Mouse (Mus musculus): Measurements from ENCODE around the gene 2410131K14Rik.

2410131K14Rik gene

GRCm38 (mm10) chr5:118277741-118278495, 32.9 kb downstream of the 2410131K14Rik start:
- TF ChIP-seq POU5F1 (IDR thresholded peaks at IDR 0.05; ENCODE audit: borderline replicate concordance, low read length) (no peak), CTCF (conservative IDR thresholded peaks at IDR 0.05; ENCODE audit: low read length) (peak; percentile 73)
- Histone ChIP-seq H3K36me3 (ENCODE audit: insufficient read depth, low read length) (no peaks in the 10 kb centered on the region), H3K27me3 (ENCODE audit: insufficient read depth, low read length) (peaks cover 2% of the 10 kb centered on the region; the same call in 1 of the 2 replicates), H3K4me1 (replicated peaks; ENCODE audit: low read depth, low read length) (peaks cover 51% of the 10 kb centered on the region), H3K9me3 (ENCODE audit: low read length) (no peaks in the 10 kb centered on the region), H3K4me3 (replicated peaks; ENCODE audit: low read length) (peak overlapping the region; percentile 71)

- H3K9me3 ChIP-seq (ENCODE audit: low read length), result no peaks in the 10 kb centered on the region
- no peaks in the 10 kb centered on the region for H3K36me3 ChIP-seq (ENCODE audit: insufficient read depth, low read length)
- H3K4me1 ChIP-seq (replicated peaks; ENCODE audit: low read depth, low read length), result peaks cover 26% of the 10 kb centered on the region
- no peak overlapping the region for H3K4me3 ChIP-seq (replicated peaks; ENCODE audit: low read length)
- TF ChIP-seq CTCF (conservative IDR thresholded peaks at IDR 0.05; ENCODE audit: low read length) (peak; percentile 69), NANOG (IDR thresholded peaks at IDR 0.05; ENCODE audit: borderline replicate concordance, low read length) (no peak)
- H3K27me3 ChIP-seq (ENCODE audit: insufficient read depth, low read length), result no peaks in the 10 kb centered on the region
Measured at GRCm38 (mm10) chr5:118291453-118291852, 46.4 kb downstream of the 2410131K14Rik start.

DNA sequence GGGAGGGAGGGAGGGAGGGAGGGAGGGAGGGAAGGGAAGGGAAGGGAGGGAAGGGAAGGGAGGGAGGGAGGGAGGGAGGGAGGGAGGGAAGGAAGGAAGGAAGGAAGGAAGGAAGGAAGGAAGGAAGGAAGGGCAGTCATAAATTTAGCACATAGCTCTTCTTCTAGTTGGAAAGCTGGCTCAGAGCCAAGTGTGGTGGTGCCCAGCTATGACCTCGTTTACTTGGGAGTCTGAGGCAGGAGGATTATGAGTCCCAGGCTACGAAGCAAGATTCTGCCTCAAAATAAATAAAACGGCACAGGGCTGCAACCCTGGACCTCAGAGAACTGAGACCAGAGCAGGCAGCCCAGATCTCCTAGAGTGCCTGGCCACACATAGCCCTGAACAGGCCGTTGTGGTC, 47.4 kb downstream of the 2410131K14Rik start:
- Histone ChIP-seq H3K36me3 (ENCODE audit: insufficient read depth, low read length) (no peaks in the 10 kb centered on the region), H3K4me3 (replicated peaks; ENCODE audit: low read length) (no peak overlapping the region), H3K9me3 (ENCODE audit: low read length) (no peaks in the 10 kb centered on the region), H3K4me1 (replicated peaks; ENCODE audit: low read depth, low read length) (peaks cover 36% of the 10 kb centered on the region), H3K27me3 (ENCODE audit: insufficient read depth, low read length) (peaks cover 4% of the 10 kb centered on the region; the same call in 1 of the 2 replicates)
- no peak for TF ChIP-seq POU5F1 (IDR thresholded peaks at IDR 0.05; ENCODE audit: borderline replicate concordance, low read length)
- TF ChIP-seq CTCF (conservative IDR thresholded peaks at IDR 0.05; ENCODE audit: low read length), result no peak
- no peak for TF ChIP-seq NANOG (IDR thresholded peaks at IDR 0.05; ENCODE audit: borderline replicate concordance, low read length)

- Histone ChIP-seq H3K4me3 (replicated peaks; ENCODE audit: low read length) (no peak overlapping the region), H3K4me1 (replicated peaks; ENCODE audit: low read depth, low read length) (peaks cover 41% of the 10 kb centered on the region), H3K36me3 (ENCODE audit: insufficient read depth, low read length) (no peaks in the 10 kb centered on the region), H3K9me3 (ENCODE audit: low read length) (no peaks in the 10 kb centered on the region), H3K27me3 (ENCODE audit: insufficient read depth, low read length) (peaks cover 10% of the 10 kb centered on the region)
- TF ChIP-seq CTCF (conservative IDR thresholded peaks at IDR 0.05; ENCODE audit: low read length) (no peak), POU5F1 (IDR thresholded peaks at IDR 0.05; ENCODE audit: borderline replicate concordance, low read length) (no peak), NANOG (IDR thresholded peaks at IDR 0.05; ENCODE audit: borderline replicate concordance, low read length) (no peak)
Measured at GRCm38 (mm10) chr5:118294086-118294864, 49.2 kb downstream of the 2410131K14Rik start.

GRCm38 (mm10) chr5:118294865-118295258, 49.8 kb downstream of the 2410131K14Rik start:
- Histone ChIP-seq H3K9me3 (ENCODE audit: low read length) (no peaks in the 10 kb centered on the region), H3K4me1 (replicated peaks; ENCODE audit: low read depth, low read length) (peaks cover 41% of the 10 kb centered on the region), H3K4me3 (replicated peaks; ENCODE audit: low read length) (no peak overlapping the region), H3K36me3 (ENCODE audit: insufficient read depth, low read length) (no peaks in the 10 kb centered on the region), H3K27me3 (ENCODE audit: insufficient read depth, low read length) (peaks cover 10% of the 10 kb centered on the region)
- TF ChIP-seq CTCF (conservative IDR thresholded peaks at IDR 0.05; ENCODE audit: low read length) (no peak), NANOG (IDR thresholded peaks at IDR 0.05; ENCODE audit: borderline replicate concordance, low read length) (no peak), POU5F1 (IDR thresholded peaks at IDR 0.05; ENCODE audit: borderline replicate concordance, low read length) (no peak)

- Histone ChIP-seq H3K27me3 (ENCODE audit: insufficient read depth, low read length) (peaks cover 10% of the 10 kb centered on the region), H3K4me3 (replicated peaks; ENCODE audit: low read length) (no peak overlapping the region; the same call in 1 of the 2 replicates), H3K4me1 (replicated peaks; ENCODE audit: low read depth, low read length) (peaks cover 37% of the 10 kb centered on the region), H3K9me3 (ENCODE audit: low read length) (no peaks in the 10 kb centered on the region), H3K36me3 (ENCODE audit: insufficient read depth, low read length) (no peaks in the 10 kb centered on the region)
- no peak for TF ChIP-seq CTCF (conservative IDR thresholded peaks at IDR 0.05; ENCODE audit: low read length)
- TF ChIP-seq NANOG (IDR thresholded peaks at IDR 0.05; ENCODE audit: borderline replicate concordance, low read length), result no peak
- no peak for TF ChIP-seq POU5F1 (IDR thresholded peaks at IDR 0.05; ENCODE audit: borderline replicate concordance, low read length)
Measured at GRCm38 (mm10) chr5:118297338-118297746, 52.3 kb downstream of the 2410131K14Rik start.

DNA sequence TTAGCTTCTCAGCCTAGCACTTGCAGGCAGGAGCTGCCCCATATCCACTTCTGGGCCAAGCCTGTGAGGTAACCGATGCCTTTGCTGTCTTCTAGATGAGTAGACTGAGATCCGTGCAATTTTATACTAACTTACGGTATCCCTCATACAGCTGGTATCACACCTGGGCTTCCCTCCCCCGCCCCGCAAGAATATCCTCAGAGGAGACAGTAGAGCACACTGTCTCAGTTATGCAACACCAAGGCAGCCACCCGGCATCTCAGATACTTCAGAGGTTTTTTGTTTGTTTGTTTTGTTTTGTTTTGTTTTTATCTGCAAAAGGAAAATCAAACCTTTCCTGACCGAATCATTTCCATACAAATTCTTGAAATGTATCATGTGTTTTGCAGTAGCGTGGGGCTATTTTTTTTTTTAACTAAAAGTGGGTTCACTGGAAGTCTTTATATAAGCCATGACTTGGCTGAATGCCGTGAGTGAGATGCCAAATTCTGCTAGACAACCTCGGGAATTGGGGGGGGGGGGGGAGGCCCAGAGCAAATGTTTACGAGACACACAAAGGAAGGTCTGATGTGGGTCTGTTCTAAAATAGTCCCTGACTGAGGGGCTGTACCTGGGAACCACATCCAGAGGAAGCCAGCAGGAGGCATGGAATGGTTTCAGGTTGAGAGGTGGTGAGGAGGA, 54.8 kb downstream of the 2410131K14Rik start:
- Histone ChIP-seq H3K9me3 (ENCODE audit: low read length) (no peaks in the 10 kb centered on the region), H3K27me3 (ENCODE audit: insufficient read depth, low read length) (peaks cover 10% of the 10 kb centered on the region), H3K4me1 (replicated peaks; ENCODE audit: low read depth, low read length) (peaks cover 30% of the 10 kb centered on the region), H3K4me3 (replicated peaks; ENCODE audit: low read length) (no peak overlapping the region), H3K36me3 (ENCODE audit: insufficient read depth, low read length) (no peaks in the 10 kb centered on the region)
- TF ChIP-seq POU5F1 (IDR thresholded peaks at IDR 0.05; ENCODE audit: borderline replicate concordance, low read length) (no peak), NANOG (IDR thresholded peaks at IDR 0.05; ENCODE audit: borderline replicate concordance, low read length) (no peak), CTCF (conservative IDR thresholded peaks at IDR 0.05; ENCODE audit: low read length) (no peak)

GRCm38 (mm10) chr5:118302466-118303155, 57.6 kb downstream of the 2410131K14Rik start:
- H3K27me3 ChIP-seq (ENCODE audit: insufficient read depth, low read length), result peaks cover 5% of the 10 kb centered on the region
- H3K9me3 ChIP-seq (ENCODE audit: low read length), result no peaks in the 10 kb centered on the region
- TF ChIP-seq CTCF (conservative IDR thresholded peaks at IDR 0.05; ENCODE audit: low read length) (no peak), POU5F1 (IDR thresholded peaks at IDR 0.05; ENCODE audit: borderline replicate concordance, low read length) (no peak), NANOG (IDR thresholded peaks at IDR 0.05; ENCODE audit: borderline replicate concordance, low read length) (no peak)
- peaks cover 19% of the 10 kb centered on the region for H3K4me1 ChIP-seq (replicated peaks; ENCODE audit: low read depth, low read length)
- H3K4me3 ChIP-seq (replicated peaks; ENCODE audit: low read length), result no peak overlapping the region
- no peaks in the 10 kb centered on the region for H3K36me3 ChIP-seq (ENCODE audit: insufficient read depth, low read length)
